Mouse (Mus musculus): ENCODE results near the gene Kremen1. TPM values are rescaled to one million over a fixed set of nuclear protein-coding genes. Genes with fewer than 3 reads are reported as not detected.

The Kremen1 gene
- polyA plus RNA-seq, 1 experiment from 2014 or later, result 18.3 TPM

DNA sequence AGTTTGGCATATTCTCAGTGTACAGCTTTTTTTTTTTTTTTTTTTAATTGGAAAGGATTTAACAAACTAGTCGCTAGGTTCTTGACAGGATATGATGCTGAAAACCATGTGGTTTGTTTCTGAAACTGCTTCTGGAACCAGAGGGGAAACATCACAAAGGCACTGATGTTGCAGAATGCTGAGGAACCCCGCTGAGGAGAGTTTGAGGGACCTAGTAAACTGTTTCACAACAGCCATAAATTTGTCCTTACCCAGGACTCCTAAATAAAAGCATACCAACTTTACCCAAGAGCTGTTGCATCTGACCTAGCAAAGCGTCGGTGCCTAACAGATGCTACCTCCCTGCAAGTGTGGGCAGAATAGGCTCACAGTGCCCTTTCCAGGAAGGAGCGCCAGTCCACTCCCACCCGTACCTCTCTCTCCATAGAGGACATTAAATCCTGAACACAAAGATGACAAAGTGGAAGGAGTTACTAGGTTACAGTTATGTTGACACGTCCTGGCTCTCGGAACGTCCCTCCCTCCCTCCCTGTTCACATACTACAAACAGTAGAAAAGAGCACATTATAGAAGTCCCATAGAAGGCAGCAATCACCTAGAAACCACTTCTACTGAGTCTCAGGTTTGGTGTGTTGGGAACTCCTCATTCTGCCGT is 1.3 kb downstream of the Kremen1 start:
- ATAC-seq (replicated peaks; ENCODE audit: low FRiP score, low read depth), result no peak
- Histone ChIP-seq H3K9me3 (replicated peaks; ENCODE audit: low read length) (no peaks in the 10 kb centered on the region), H3K27me3 (ENCODE audit: insufficient read depth, low read length) (no peaks in the 10 kb centered on the region), H3K4me1 (replicated peaks; ENCODE audit: insufficient read depth, low read length) (peaks cover 17% of the 10 kb centered on the region), H3K4me3 (replicated peaks; ENCODE audit: low read depth, low read length) (peak overlapping the region; percentile 68), H3K4me2 (ENCODE audit: low read length) (peak overlapping the region; percentile 71), H3K36me3 (ENCODE audit: insufficient read depth, low read length) (no peaks in the 10 kb centered on the region), H3K27ac (0 out of 2 replicates have a peak overlapping the region, but pooled peaks have one; percentile 76), H3K9ac (ENCODE audit: low read depth, low read length) (0 out of 2 replicates have a peak overlapping the region, but pooled peaks have one; percentile 31)
- no peak for TF ChIP-seq CTCF (IDR thresholded peaks at IDR 0.05; ENCODE audit: low read depth)
- peak; percentile 56 for DNase-seq (ENCODE audit: low spot score)
- 14% methylated on average over 10 of the region's 10 CpGs for WGBS

DNA sequence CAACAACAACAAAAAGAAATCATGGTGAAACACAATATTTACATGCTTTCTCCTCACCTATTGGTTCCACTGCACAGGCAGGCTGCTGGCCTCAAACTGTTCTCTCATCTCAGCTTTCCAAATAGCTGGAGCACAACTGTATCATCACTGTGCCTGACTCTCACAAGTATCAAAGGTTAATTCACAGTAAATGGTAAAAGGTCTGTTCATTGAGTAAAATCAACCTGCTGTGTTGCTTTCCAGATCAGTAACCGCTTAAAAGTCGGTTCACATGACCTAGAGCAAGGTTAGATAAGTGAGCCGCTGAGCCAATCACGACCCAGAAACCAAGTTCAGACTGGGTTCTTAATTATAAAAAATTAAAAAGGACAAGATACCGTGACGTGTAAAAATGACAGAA is 3.3 kb downstream of the Kremen1 start:
- 90% methylated on average over 6 of the region's 6 CpGs for WGBS

DNA sequence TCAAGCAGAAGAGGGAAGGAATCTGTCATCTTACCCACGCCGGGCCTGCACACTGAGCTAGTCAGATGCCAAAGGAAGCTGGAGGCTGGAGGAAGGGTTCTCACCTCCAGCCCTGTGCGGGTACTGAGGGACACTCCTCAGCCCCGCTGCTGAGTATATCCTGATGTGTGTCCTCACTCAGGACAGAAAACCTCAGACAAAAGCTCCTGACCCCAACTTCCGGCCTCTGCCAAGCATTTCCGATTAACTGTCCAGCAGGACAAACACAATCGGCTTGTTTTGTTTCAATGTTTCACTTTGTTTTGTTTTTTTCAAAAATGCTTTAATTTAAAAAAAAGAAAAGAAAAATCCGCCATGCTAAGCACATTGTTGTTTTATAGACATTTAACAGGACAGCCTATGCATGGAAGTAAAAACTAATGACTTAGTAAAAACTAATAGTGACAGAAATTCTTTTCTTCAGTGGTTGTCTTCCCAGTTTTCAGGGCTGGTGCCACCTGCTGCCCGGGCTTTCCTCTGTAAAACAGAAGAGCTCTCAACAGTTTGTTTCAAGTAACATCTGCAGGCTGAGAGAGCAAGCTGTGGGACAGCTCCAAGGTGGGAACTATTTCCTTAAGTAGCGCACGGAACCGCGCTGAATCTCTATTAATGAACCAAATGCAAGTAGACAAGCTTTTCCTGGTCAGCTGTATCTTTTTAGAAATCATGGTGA is 4.1 kb downstream of the Kremen1 start:
- H3K9ac ChIP-seq (ENCODE audit: low read depth, low read length), result no peak overlapping the region
- WGBS, result 74% methylated on average over 13 of the region's 13 CpGs
- no peak overlapping the region; the same call in 1 of the 2 replicates for H3K4me2 ChIP-seq (ENCODE audit: low read length)
- H3K36me3 ChIP-seq (ENCODE audit: insufficient read depth, low read length), result no peaks in the 10 kb centered on the region
- H3K9me3 ChIP-seq (replicated peaks; ENCODE audit: low read length), result no peaks in the 10 kb centered on the region
- peak; percentile 37; the same call in 1 of the 2 replicates for TF ChIP-seq CTCF (IDR thresholded peaks at IDR 0.05; ENCODE audit: low read depth)
- ATAC-seq (replicated peaks; ENCODE audit: low FRiP score, low read depth), result no peak
- DNase-seq (ENCODE audit: low spot score), result no peak
- H3K4me1 ChIP-seq (replicated peaks; ENCODE audit: insufficient read depth, low read length), result peaks cover 40% of the 10 kb centered on the region
- H3K27ac ChIP-seq, result peak overlapping the region; percentile 77
- no peak overlapping the region for H3K4me3 ChIP-seq (replicated peaks; ENCODE audit: low read depth, low read length)
- H3K27me3 ChIP-seq (ENCODE audit: insufficient read depth, low read length), result no peaks in the 10 kb centered on the region

More for the DNA sequence above, 3.3 kb downstream of the Kremen1 start:
- H3K9ac ChIP-seq (ENCODE audit: low read depth, low read length), result no peak overlapping the region
- DNase-seq (ENCODE audit: low spot score) (no peak), ATAC-seq (replicated peaks; ENCODE audit: low FRiP score, low read depth) (no peak)
- no peaks in the 10 kb centered on the region for H3K27me3 ChIP-seq (ENCODE audit: insufficient read depth, low read length)
- H3K4me2 ChIP-seq (ENCODE audit: low read length), result no peak overlapping the region
- no peaks in the 10 kb centered on the region for H3K9me3 ChIP-seq (replicated peaks; ENCODE audit: low read length)
- H3K36me3 ChIP-seq (ENCODE audit: insufficient read depth, low read length), result no peaks in the 10 kb centered on the region
- peaks cover 33% of the 10 kb centered on the region for H3K4me1 ChIP-seq (replicated peaks; ENCODE audit: insufficient read depth, low read length)
- no peak for TF ChIP-seq CTCF (IDR thresholded peaks at IDR 0.05; ENCODE audit: low read depth)
- H3K4me3 ChIP-seq (replicated peaks; ENCODE audit: low read depth, low read length), result no peak overlapping the region
- H3K27ac ChIP-seq, result no peak overlapping the region

DNA sequence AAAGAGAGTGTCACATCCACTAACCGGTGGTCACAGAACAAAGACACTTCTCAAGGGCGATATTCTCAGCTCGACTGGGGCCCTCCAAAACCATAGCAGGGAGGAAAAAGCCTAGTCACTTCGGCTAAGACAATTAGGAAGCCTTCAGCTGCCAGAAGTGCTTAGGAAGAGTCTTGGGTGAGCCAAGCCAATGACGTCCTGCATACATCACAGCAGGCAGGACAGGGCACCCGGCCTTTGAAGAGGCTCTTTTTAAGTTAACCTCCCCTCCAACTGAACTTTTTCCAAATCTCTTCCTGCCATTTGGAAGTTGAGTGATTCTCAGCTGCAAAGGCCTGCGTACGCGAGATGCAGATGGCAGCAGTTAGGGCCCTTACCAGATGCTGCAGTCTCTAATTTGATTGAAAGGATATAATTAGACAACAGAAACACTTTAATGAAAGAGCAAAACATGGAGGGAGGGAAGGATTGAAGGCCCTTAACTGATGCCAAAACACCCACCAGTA is 5.8 kb downstream of the Kremen1 start:
- H3K27me3 ChIP-seq (ENCODE audit: insufficient read depth, low read length), result no peaks in the 10 kb centered on the region
- no peak overlapping the region for H3K4me3 ChIP-seq (replicated peaks; ENCODE audit: low read depth, low read length)
- peaks cover 40% of the 10 kb centered on the region for H3K4me1 ChIP-seq (replicated peaks; ENCODE audit: insufficient read depth, low read length)
- H3K36me3 ChIP-seq (ENCODE audit: insufficient read depth, low read length), result no peaks in the 10 kb centered on the region
- H3K27ac ChIP-seq, result peak overlapping the region; percentile 37; the same call in 1 of the 2 replicates
- no peak for ATAC-seq (replicated peaks; ENCODE audit: low FRiP score, low read depth)
- H3K9me3 ChIP-seq (replicated peaks; ENCODE audit: low read length), result no peaks in the 10 kb centered on the region
- 56% methylated on average over 9 of the region's 9 CpGs for WGBS
- no peak for TF ChIP-seq CTCF (IDR thresholded peaks at IDR 0.05; ENCODE audit: low read depth)
- no peak for DNase-seq (ENCODE audit: low spot score)
- H3K9ac ChIP-seq (ENCODE audit: low read depth, low read length), result no peak overlapping the region
- H3K4me2 ChIP-seq (ENCODE audit: low read length), result no peak overlapping the region

DNA sequence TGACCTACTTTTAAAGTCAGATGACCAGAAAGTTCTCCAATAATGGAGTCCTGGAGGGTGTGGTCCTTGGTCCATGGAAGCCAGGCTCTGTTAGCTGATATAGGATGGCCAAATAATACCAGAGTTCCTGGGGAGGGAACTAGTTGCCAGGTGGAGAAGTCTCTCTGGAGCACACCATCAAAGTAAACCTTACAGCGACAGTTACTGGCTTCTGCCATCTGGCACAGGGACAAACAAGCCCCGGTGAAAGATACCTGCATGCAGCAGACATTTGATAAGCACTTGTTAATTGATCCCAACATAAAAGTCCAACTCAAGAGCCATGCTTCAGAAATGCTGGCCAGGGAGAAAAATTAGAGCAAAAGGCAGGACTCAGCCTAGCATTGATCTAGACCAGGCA is 7.3 kb downstream of the Kremen1 start:
- H3K27me3 ChIP-seq (ENCODE audit: insufficient read depth, low read length), result no peaks in the 10 kb centered on the region
- H3K36me3 ChIP-seq (ENCODE audit: insufficient read depth, low read length), result no peaks in the 10 kb centered on the region
- H3K4me3 ChIP-seq (replicated peaks; ENCODE audit: low read depth, low read length), result no peak overlapping the region
- no peaks in the 10 kb centered on the region for H3K9me3 ChIP-seq (replicated peaks; ENCODE audit: low read length)
- no peak overlapping the region for H3K27ac ChIP-seq
- H3K9ac ChIP-seq (ENCODE audit: low read depth, low read length), result no peak overlapping the region
- H3K4me1 ChIP-seq (replicated peaks; ENCODE audit: insufficient read depth, low read length), result peaks cover 34% of the 10 kb centered on the region
- no peak overlapping the region for H3K4me2 ChIP-seq (ENCODE audit: low read length)
- no peak for ATAC-seq (replicated peaks; ENCODE audit: low FRiP score, low read depth)
- no peak for DNase-seq (ENCODE audit: low spot score)
- TF ChIP-seq CTCF (IDR thresholded peaks at IDR 0.05; ENCODE audit: low read depth), result no peak
- 49% methylated on average over 2 of the region's 2 CpGs for WGBS

DNA sequence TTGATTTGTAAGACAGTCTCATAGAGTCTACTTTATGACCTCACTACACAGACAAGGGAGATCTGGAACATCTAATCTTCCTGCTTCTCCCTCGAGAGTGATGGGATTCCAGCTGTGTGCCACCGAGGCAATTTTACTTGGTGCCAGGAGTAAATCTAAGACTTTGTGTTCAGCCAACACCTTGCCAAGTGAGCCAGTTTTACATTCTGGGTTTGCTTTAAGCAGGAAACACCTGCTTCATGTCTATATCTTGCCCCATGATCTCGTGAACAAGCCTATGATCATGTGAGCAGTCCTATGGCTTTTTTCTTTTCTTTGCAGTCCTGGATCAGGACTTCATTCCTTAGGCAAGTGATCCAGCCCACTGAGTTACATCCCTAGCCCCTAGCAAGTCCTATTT is 7.8 kb downstream of the Kremen1 start:
- no peaks in the 10 kb centered on the region for H3K27me3 ChIP-seq (ENCODE audit: insufficient read depth, low read length)
- H3K36me3 ChIP-seq (ENCODE audit: insufficient read depth, low read length), result no peaks in the 10 kb centered on the region
- H3K9me3 ChIP-seq (replicated peaks; ENCODE audit: low read length), result no peaks in the 10 kb centered on the region
- H3K4me2 ChIP-seq (ENCODE audit: low read length), result no peak overlapping the region
- H3K9ac ChIP-seq (ENCODE audit: low read depth, low read length), result no peak overlapping the region
- peaks cover 34% of the 10 kb centered on the region for H3K4me1 ChIP-seq (replicated peaks; ENCODE audit: insufficient read depth, low read length)
- no peak overlapping the region for H3K27ac ChIP-seq
- no peak for TF ChIP-seq CTCF (IDR thresholded peaks at IDR 0.05; ENCODE audit: low read depth)
- no peak for DNase-seq (ENCODE audit: low spot score)
- no peak for ATAC-seq (replicated peaks; ENCODE audit: low FRiP score, low read depth)
- 47% methylated on average over 3 of the region's 3 CpGs for WGBS
- H3K4me3 ChIP-seq (replicated peaks; ENCODE audit: low read depth, low read length), result no peak overlapping the region

Data from kidney, postnatal 0 days (tissue).